Mouse (Mus musculus): ENCODE results near the gene Myo15. TPM values are rescaled to one million over a fixed set of nuclear protein-coding genes. Genes with fewer than 3 reads are reported as not detected.
"Not testable (repeated sequence)": the region's sequence is repeated elsewhere in the genome, so short reads cannot be mapped to it uniquely, and the experiment has no call there.

The Myo15 gene
- total RNA-seq (2021): under 1 TPM in 1 of 2 experiments, not detected in 1; 0.05 TPM
- long read RNA-seq, experiment 1: 0 reads
- long read RNA-seq, experiment 2, partial matches to known transcripts: 0 of 4 reads
- long read RNA-seq, experiment 2, other reads (novel, unspliced or antisense): 4 of 4 reads

- DNase-seq (ENCODE audit: low spot score): no peak
Measured at GRCm38 (mm10) chr11:60469039-60469438, at the start of gene Myo15. TSS of gene Myo15 (plus strand) at chr11:60469339.

- DNase-seq (ENCODE audit: low spot score): no peak
Measured at GRCm38 (mm10) chr11:60422046-60422668, 47.0 kb upstream of the Myo15 start.

GRCm38 (mm10) chr11:60423006-60423405 lies 46.1 kb upstream of the Myo15 start:
- no peak for DNase-seq (ENCODE audit: low spot score)

GRCm38 (mm10) chr11:60426417-60426816 lies 42.7 kb upstream of the Myo15 start:
- DNase-seq (ENCODE audit: low spot score): no peak

GRCm38 (mm10) chr11:60427628-60428027 lies 41.5 kb upstream of the Myo15 start:
- DNase-seq (ENCODE audit: low spot score): no peak

DNA sequence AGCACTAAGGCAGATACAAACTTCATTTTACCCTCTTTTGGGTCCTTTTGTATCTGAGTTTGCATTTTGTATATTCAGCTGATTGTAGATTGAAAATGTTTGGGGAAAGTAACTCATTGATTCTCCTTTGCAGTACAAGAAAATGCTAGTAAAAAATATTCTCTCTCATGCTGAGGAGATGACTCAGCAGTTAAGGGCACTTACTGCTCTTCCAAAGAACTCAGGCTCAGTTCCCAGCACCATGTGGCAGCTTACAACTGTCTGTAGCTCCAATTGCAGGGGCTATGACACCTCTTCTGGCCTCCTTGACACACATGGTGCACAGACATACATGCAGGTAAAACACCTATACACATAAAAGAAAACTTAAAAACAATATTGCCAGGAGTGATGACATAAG lies 35.6 kb upstream of the Myo15 start:
- DNase-seq (ENCODE audit: low spot score): no peak

GRCm38 (mm10) chr11:60435133-60435532 lies 34.0 kb upstream of the Myo15 start:
- no peak for DNase-seq (ENCODE audit: low spot score)

DNA sequence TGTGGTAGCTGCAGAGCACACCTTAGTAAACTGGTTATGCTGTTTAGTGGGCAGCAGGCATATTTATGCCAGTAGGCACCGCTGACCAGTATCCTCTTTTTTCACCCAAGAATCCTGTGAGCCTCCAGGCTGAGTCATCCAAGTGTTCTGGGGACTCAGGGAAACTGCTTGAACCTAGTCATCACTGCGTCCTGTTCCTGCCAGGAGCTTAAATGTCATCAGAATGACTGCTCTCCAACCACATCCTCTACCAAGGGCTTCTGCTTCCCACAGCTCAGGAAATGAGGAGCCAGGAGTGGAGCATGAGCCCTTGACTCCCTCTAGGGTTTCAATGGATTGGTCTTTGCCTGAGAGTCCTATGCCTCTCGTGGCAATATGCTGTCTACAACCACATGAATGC lies 32.5 kb upstream of the Myo15 start:
- DNase-seq (ENCODE audit: low spot score): no peak

- not testable (repeated sequence) for DNase-seq (ENCODE audit: low spot score)
Measured at GRCm38 (mm10) chr11:60439621-60440020, 29.5 kb upstream of the Myo15 start.

- DNase-seq (ENCODE audit: low spot score): no peak
Measured at GRCm38 (mm10) chr11:60440176-60440575, 29.0 kb upstream of the Myo15 start.

DNA sequence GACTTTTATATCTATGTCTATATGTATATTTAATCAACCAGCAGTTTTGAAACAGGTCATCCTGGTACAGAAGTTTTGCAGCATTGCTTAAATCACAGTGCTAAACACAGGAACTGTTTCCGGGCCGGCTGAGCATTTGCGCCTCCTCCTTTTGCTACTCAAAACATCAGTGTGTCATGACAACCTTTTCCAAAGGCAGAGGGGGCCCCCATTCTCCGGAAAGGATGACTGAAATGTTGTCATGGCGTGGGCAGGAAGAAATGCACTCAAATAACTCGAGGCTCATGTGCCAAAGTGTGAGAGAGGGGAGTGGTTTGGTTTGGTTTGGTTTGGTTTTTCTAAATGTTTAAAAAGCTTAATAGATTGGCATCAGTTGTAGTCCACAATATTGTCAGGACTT lies 26.2 kb upstream of the Myo15 start:
- no peak for DNase-seq (ENCODE audit: low spot score)

GRCm38 (mm10) chr11:60444007-60444406 lies 25.1 kb upstream of the Myo15 start:
- no peak for DNase-seq (ENCODE audit: low spot score)

DNA sequence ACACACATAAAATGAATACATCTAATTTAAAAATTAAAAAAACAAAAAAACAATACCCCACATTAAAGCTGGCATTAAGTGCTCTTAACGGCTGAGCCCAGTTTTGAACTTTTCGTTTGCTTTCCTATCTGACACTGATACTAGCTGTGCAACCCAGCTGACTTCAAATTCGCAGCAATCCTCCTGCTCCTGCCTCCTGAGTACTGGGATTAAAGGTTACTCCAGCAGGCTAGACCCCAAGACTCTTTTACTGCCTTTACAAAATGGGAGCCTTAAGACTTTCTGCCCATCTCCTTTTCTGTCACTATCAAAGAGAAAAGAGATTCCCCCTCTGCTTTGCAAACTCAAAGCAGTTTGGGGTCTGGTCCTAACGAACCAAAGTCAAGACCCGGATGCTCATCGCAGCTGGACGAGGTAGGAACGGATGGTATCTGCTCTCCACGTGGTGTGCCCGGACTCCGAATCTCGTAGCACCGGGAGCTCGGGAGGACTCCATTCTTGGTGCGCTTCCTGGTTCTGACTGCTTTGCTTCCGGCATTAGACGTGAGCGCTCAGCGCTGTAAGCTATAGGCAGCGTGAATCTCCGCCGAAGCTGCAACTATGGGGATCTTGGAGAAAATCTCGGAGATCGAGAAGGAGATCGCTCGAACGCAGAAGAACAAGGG lies 14.9 kb upstream of the Myo15 start, which contains the start of gene Drg2:
TSS of gene Drg2 (plus strand) at position 512 of the 665 bp plus-strand sequence.
- DNase-seq (ENCODE audit: low spot score): peak; percentile 90

DNA sequence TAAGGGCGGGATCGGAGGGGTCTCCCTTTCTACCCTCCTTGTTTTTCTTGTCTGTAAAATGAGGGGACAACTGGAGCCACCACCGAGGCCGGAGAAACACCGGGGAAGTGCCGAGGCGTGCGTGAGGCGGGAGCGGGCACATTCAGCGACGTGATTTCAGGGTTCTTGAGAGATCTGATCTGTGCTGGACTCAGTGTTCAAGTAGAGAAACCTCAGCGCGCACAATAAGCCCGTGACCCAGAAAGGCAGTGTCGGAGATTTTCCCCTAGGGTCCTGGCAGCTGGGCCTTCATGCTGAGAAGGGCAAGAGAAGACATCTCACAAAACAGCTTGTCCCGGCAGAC lies 14.4 kb upstream of the Myo15 start:
- no peak for DNase-seq (ENCODE audit: low spot score)

GRCm38 (mm10) chr11:60457973-60458372 lies 11.2 kb upstream of the Myo15 start:
- DNase-seq (ENCODE audit: low spot score): no peak

DNA sequence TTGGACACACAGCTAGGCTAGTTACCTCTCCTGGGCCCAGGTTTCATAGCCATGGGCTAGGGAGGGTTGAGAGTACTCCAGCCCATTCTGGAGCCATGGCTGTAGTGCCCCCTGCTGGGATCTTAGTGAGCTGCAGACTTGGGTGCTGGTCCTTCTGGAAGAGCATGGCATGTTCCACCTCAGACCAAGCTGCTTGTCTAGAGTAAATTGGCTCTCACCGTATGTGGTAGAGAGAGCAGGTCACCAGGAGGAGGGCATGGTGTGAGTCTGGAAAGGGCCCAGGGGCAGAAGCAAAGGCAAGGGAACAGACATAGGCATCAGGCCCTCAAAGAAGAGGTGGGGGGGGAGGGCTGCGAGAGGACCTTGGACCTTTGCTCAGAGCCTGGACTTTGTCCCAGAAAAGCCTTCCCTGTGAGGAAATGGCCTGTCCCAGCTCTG lies 3.2 kb upstream of the Myo15 start:
- peak; percentile 18 for DNase-seq (ENCODE audit: low spot score)

GRCm38 (mm10) chr11:60470743-60471142 lies 1.6 kb downstream of the Myo15 start:
- no peak for DNase-seq (ENCODE audit: low spot score)

- DNase-seq (ENCODE audit: low spot score): no peak
Measured at GRCm38 (mm10) chr11:60474534-60474933, 5.4 kb downstream of the Myo15 start.

DNA sequence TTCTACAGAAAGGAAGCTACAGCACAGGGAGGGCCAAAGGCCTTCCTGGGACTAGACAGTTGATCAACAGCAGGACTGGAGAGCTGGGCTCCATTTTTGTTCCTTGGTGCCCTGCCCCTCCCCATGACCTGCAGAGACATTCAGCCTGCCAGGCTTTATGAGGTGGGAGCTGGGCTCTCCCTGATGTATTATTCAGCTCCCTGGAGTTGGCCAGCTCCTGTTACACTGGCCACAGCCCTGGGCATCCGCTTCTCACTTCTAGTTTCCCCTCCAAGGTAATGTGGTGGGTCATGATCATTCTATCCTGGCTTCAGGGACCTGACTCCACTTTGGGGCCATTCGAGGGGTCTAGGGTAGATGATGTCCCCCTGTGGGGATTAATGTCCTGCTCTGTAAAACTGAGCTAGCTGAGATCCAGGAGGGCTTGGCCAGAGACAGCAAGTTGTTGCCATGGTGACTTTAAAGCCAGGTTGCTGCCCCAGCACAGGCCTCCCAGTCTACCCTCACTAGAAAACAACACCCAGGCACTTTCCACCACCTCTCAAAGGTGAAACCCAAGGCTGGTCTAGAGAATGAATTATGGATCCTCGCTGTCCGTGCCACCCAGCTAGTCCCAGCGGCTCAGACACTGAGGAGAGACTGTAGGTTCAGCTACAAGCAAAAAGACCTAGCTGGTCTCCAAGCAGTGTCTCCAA lies 6.7 kb downstream of the Myo15 start:
- DNase-seq (ENCODE audit: low spot score): no peak

DNA sequence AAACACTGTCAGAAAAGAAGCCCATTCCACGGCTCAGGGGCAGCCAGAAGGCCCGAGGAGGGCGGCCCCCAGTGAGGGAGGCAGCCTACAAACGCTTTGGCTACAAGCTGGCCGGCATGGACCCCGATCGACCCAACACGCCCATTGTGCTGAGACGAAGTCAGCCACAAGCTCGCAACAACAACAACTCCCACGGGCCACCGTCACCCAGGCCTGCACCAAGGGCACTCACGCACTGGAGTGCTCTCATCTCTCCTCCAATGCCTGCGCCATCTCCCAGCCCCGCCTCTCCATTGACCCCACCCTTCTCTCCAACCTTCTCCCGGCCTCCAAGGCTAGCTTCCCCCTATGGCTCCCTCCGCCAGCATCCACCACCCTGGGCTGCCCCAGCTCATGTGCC lies 9.0 kb downstream of the Myo15 start:
- DNase-seq (ENCODE audit: low spot score): no peak

GRCm38 (mm10) chr11:60486267-60486666 lies 17.1 kb downstream of the Myo15 start:
- no peak for DNase-seq (ENCODE audit: low spot score)

DNA sequence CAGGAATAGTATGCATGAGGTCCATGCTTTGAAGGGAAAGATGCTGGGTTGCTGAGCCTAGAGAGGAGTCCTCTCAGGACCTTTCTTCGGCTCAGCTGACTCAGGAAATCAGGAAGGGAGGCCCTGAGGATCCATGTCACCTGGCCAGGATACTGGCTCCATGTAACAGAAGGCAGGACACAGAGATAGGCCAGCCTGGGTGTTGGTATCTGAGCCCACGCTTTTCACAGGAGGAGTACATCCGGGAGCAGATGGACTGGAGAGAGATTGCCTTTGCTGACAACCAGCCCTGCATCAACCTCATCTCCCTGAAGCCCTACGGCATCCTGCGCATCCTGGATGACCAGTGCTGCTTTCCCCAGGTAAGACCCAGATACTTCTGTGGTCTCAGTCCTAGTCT lies 23.6 kb downstream of the Myo15 start:
- no peak for DNase-seq (ENCODE audit: low spot score)

- DNase-seq (ENCODE audit: low spot score): no peak
Measured at GRCm38 (mm10) chr11:60495692-60496091, 26.6 kb downstream of the Myo15 start.
